Mouse (Mus musculus) thymus, adult 2 months (tissue): ENCODE results near the gene Phldb1.
"Not testable (repeated sequence)": the region's sequence is repeated elsewhere in the genome, so short reads cannot be mapped to it uniquely, and the experiment has no call there.

Experiments used
- CTCF ChIP-seq: fragments of 200-500 bp; IDR thresholded peaks from 2 replicates; pipeline ENCODE4 v1.5.1; 2012; ENCODE audit warnings: mild to moderate bottlenecking, control low read depth, low read length, moderate library complexity, borderline replicate concordance; ENCODE audit not compliant: control insufficient read depth, poor library complexity, insufficient read depth; ENCODE audit errors: extremely low read depth
- POLR2A ChIP-seq: fragments of 200-500 bp; IDR thresholded peaks from 2 replicates; pipeline ENCODE4 v1.6.1; 2012; ENCODE audit warnings: mild to moderate bottlenecking, low read length, control low read depth, moderate library complexity; ENCODE audit not compliant: control insufficient read depth, poor library complexity, insufficient read depth; ENCODE audit errors: extremely low read depth

DNA sequence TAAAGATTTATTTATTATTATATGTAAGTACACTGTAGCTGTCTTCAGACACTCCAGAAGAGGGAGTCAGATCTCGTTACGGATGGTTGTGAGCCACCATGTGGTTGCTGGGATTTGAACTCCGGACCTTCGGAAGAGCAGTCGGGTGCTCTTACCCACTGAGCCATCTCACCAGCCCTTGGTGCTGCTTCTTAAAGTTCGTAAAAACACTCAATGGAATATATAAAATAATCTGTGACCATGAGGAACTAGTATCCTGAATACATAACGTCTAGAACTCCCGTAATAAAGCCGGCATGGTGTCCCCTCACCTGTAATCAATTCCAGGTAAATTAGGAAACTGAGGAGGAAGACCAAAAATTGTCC, 33.0 kb upstream of the Phldb1 start:
- not testable (repeated sequence) for TF ChIP-seq POLR2A, CTCF
